Mouse (Mus musculus): ENCODE data around the gene Olfr1484. TPM values are rescaled to one million over a fixed set of nuclear protein-coding genes. Genes with fewer than 3 reads are reported as not detected.
"Not testable (repeated sequence)": the region's sequence is repeated elsewhere in the genome, so short reads cannot be mapped to it uniquely, and the experiment has no call there.

Gene Olfr1484
- polyA plus RNA-seq (2014; fragmentation: Nextera tagmentation; extraction: Ambion mirVana): not detected in 2 replicates

DNA sequence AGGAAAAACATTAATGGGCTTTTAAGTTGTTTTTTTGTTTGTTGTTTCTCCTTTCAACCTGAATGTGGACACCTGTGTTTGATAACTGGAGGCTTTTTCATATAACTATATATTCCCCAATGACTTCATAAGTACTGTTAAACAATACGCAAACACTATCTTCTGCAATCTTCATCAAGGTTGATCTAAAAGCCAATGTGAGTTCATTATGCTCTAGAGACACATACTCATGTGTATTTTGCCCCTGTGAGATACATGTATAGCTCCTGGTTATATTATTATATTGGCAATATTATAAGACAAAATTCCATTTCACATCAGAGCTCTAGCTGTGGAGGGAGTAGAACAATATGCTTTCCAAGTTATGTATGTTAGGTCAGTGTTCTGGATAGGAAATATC, at the start of gene Olfr1484:
Gene Olfr1484, plus strand, starts transcription at position 301 of the 400 bp plus-strand sequence.
- ATAC-seq (ENCODE audit: low FRiP score): no peak
- Histone ChIP-seq H3K27me3 (ENCODE audit: control insufficient read depth, insufficient read depth, low read length) (no peaks in the 10 kb centered on the region), H3K9ac (no peak within 1 kb of the TSS), H3K36me3 (replicated peaks; ENCODE audit: control insufficient read depth, insufficient read depth) (no peaks in the 10 kb centered on the region), H3K4me2 (replicated peaks) (no peak within 1 kb of the TSS), H3K4me3 (replicated peaks; ENCODE audit: low read length) (no peak within 1 kb of the TSS), H3K9me3 (ENCODE audit: control insufficient read depth, low read length) (no peaks in the 10 kb centered on the region), H3K4me1 (replicated peaks; ENCODE audit: control insufficient read depth, insufficient read depth, low read length) (no peaks in the 10 kb centered on the region), H3K27ac (no peak within 1 kb of the TSS)
- WGBS: 90% methylated on average over 1 of the region's 1 CpGs
- DNase-seq (ENCODE audit: low spot score): no peak

DNA sequence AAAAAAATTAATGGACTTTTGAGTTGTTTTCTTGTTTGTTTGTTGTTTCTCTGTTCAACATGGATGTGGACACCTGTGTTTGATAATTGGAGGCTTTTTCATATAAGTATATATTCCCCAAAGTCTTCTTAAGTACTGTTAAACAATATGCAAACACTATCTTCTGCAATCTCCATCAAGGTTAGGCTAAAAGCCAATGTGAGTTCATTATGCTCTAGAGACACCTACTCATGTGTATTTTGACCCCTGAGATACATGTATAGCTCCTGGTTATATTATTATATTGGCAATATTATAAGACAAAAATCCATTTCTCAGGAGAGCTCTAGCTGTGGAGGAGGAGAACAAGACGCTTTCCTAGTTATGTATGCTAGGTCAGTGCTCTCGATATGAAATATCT, 33.8 kb downstream of the Olfr1484 start, which contains the start of gene Olfr1487:
Gene Olfr1487, plus strand, starts transcription at position 301 of the 400 bp plus-strand sequence.
- WGBS: 84% methylated on average over 2 of the region's 2 CpGs
- H3K4me3 ChIP-seq (replicated peaks; ENCODE audit: low read length); DNase-seq (ENCODE audit: low spot score); ATAC-seq (ENCODE audit: low FRiP score); H3K4me2 ChIP-seq (replicated peaks); H3K9ac ChIP-seq; H3K27ac ChIP-seq; H3K27me3 ChIP-seq (ENCODE audit: control insufficient read depth, insufficient read depth, low read length); H3K36me3 ChIP-seq (replicated peaks; ENCODE audit: control insufficient read depth, insufficient read depth); H3K4me1 ChIP-seq (replicated peaks; ENCODE audit: control insufficient read depth, insufficient read depth, low read length): not testable (repeated sequence)
- H3K9me3 ChIP-seq (ENCODE audit: control insufficient read depth, low read length): peaks cover 11% of the 10 kb centered on the region; the same call in 1 of the 2 replicates

DNA sequence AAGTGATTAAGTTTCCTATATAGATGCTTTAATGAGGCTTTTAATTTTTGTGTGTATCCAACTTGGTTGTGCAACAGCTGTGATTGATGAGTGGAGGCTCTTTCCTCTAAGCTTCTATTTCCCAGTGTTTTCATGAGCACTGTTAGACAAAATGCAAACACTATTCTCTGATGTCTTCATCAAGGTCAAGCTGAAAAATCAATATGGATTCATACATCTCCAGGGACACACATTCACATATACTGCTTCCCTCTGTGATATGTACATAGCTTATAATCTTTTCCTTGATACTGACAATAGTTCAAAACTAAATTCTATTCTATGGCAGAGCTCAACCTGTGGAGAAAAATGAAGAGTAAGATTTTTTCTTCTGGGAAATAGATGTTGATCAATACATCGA, 48.0 kb downstream of the Olfr1484 start, which contains the start of gene Olfr1489:
Gene Olfr1489, plus strand, starts transcription at position 301 of the 400 bp plus-strand sequence.
- no peak within 1 kb of the TSS for H3K9ac ChIP-seq
- DNase-seq (ENCODE audit: low spot score): no peak
- H3K9me3 ChIP-seq (ENCODE audit: control insufficient read depth, low read length): peaks cover 10% of the 10 kb centered on the region; the same call in 1 of the 2 replicates
- H3K4me3 ChIP-seq (replicated peaks; ENCODE audit: low read length): no peak within 1 kb of the TSS
- H3K4me2 ChIP-seq (replicated peaks): no peak within 1 kb of the TSS
- no peak within 1 kb of the TSS for H3K27ac ChIP-seq
- 92% methylated on average over 1 of the region's 1 CpGs for WGBS
- no peaks in the 10 kb centered on the region for H3K36me3 ChIP-seq (replicated peaks; ENCODE audit: control insufficient read depth, insufficient read depth)
- no peak for ATAC-seq (ENCODE audit: low FRiP score)
- no peaks in the 10 kb centered on the region for H3K27me3 ChIP-seq (ENCODE audit: control insufficient read depth, insufficient read depth, low read length)
- no peaks in the 10 kb centered on the region for H3K4me1 ChIP-seq (replicated peaks; ENCODE audit: control insufficient read depth, insufficient read depth, low read length)

Small RNA genes within 50 kb of the gene (microRNA-seq; reads per million reads assigned to microRNA genes)
- gene Gm22323 (not detected), gene Gm23931 (not detected)

Other genes starting within 250 kb of the Olfr1484 start
- not detected in 2 replicates for gene Olfr1466, start 244.6 kb upstream of the Olfr1484 start, polyA plus RNA-seq (2014; fragmentation: Nextera tagmentation; extraction: Ambion mirVana)
- gene Olfr1467, start 221.3 kb upstream of the Olfr1484 start, polyA plus RNA-seq (2014; fragmentation: Nextera tagmentation; extraction: Ambion mirVana): not detected in 2 replicates
- not detected in 2 replicates for gene Olfr1469, start 175.7 kb upstream of the Olfr1484 start, polyA plus RNA-seq (2014; fragmentation: Nextera tagmentation; extraction: Ambion mirVana)
- not detected in 2 replicates for gene Olfr1471, start 140.1 kb upstream of the Olfr1484 start, polyA plus RNA-seq (2014; fragmentation: Nextera tagmentation; extraction: Ambion mirVana)
- gene Olfr1472, start 127.4 kb upstream of the Olfr1484 start, polyA plus RNA-seq (2014; fragmentation: Nextera tagmentation; extraction: Ambion mirVana): not detected in 2 replicates
- not detected in 2 replicates for gene Olfr1474, start 113.9 kb upstream of the Olfr1484 start, polyA plus RNA-seq (2014; fragmentation: Nextera tagmentation; extraction: Ambion mirVana)
- not detected in 2 replicates for gene Olfr1475, start 103.3 kb upstream of the Olfr1484 start, polyA plus RNA-seq (2014; fragmentation: Nextera tagmentation; extraction: Ambion mirVana)
- gene Olfr1477, start 83.0 kb upstream of the Olfr1484 start, polyA plus RNA-seq (2014; fragmentation: Nextera tagmentation; extraction: Ambion mirVana): not detected in 2 replicates
- gene Olfr1480, start 55.6 kb upstream of the Olfr1484 start, polyA plus RNA-seq (2014; fragmentation: Nextera tagmentation; extraction: Ambion mirVana): not detected in 2 replicates
- gene Olfr1487, start 33.9 kb downstream of the Olfr1484 start, polyA plus RNA-seq (2014; fragmentation: Nextera tagmentation; extraction: Ambion mirVana): not detected in 2 replicates
- gene Olfr1489, start 48.1 kb downstream of the Olfr1484 start, polyA plus RNA-seq (2014; fragmentation: Nextera tagmentation; extraction: Ambion mirVana): not detected in 2 replicates
- not detected in 2 replicates for gene Olfr1490, start 67.6 kb downstream of the Olfr1484 start, polyA plus RNA-seq (2014; fragmentation: Nextera tagmentation; extraction: Ambion mirVana)
- gene Olfr1491, start 113.8 kb downstream of the Olfr1484 start, polyA plus RNA-seq (2014; fragmentation: Nextera tagmentation; extraction: Ambion mirVana): not detected in 2 replicates
- gene Olfr1493-ps1, start 139.8 kb downstream of the Olfr1484 start, polyA plus RNA-seq (2014; fragmentation: Nextera tagmentation; extraction: Ambion mirVana): not detected in 2 replicates
- not detected in 2 replicates for gene Olfr1494, start 156.2 kb downstream of the Olfr1484 start, polyA plus RNA-seq (2014; fragmentation: Nextera tagmentation; extraction: Ambion mirVana)
- gene Olfr1495, start 181.1 kb downstream of the Olfr1484 start, polyA plus RNA-seq (2014; fragmentation: Nextera tagmentation; extraction: Ambion mirVana): not detected in 2 replicates
- not detected in 2 replicates for gene Olfr1496, start 194.4 kb downstream of the Olfr1484 start, polyA plus RNA-seq (2014; fragmentation: Nextera tagmentation; extraction: Ambion mirVana)
- not detected in 2 replicates for gene Olfr1497, start 214.7 kb downstream of the Olfr1484 start, polyA plus RNA-seq (2014; fragmentation: Nextera tagmentation; extraction: Ambion mirVana)
- not detected in 2 replicates for gene Olfr1499, start 235.9 kb downstream of the Olfr1484 start, polyA plus RNA-seq (2014; fragmentation: Nextera tagmentation; extraction: Ambion mirVana)
- not detected in 2 replicates for gene Olfr1500, start 247.0 kb downstream of the Olfr1484 start, polyA plus RNA-seq (2014; fragmentation: Nextera tagmentation; extraction: Ambion mirVana)